Mouse (Mus musculus): ENCODE measurements at regions not wholly inside any gene's neighbourhood (a gene's known extent, or its start where the extent isn't known, plus 50 kb on each side); places are given as distances from the start of the nearest gene placed in this dataset.

- ATAC-seq (ENCODE audit: insufficient number of reproducible peaks, low FRiP score, low TSS enrichment, low read depth): no peak
- Histone ChIP-seq H3K9me3 (ENCODE audit: control insufficient read depth, low read length) (no peaks in the 10 kb centered on the region), H3K36me3 (ENCODE audit: control insufficient read depth, insufficient read depth, low read length) (no peaks in the 10 kb centered on the region), H3K4me3 (ENCODE audit: low read depth, low read length) (no peak overlapping the region), H3K9ac (ENCODE audit: low read length) (no peak overlapping the region), H3K27me3 (ENCODE audit: control insufficient read depth, insufficient read depth, low read length) (no peaks in the 10 kb centered on the region), H3K4me1 (ENCODE audit: control insufficient read depth, insufficient read depth, low read length) (no peaks in the 10 kb centered on the region), H3K4me2 (ENCODE audit: low read depth, severe bottlenecking) (no peak overlapping the region), H3K27ac (replicated peaks; ENCODE audit: low read depth, low read length) (no peak overlapping the region)
- no peak for DNase-seq (ENCODE audit: low spot score)
- WGBS: 65% methylated on average over 2 of the region's 2 CpGs
Measured at GRCm38 (mm10) chr5:39049141-39049540, 172.5 kb upstream of the Clnk start.

- Histone ChIP-seq H3K9me3 (ENCODE audit: control insufficient read depth, low read length) (no peaks in the 10 kb centered on the region), H3K36me3 (ENCODE audit: control insufficient read depth, insufficient read depth, low read length) (no peaks in the 10 kb centered on the region), H3K27me3 (ENCODE audit: control insufficient read depth, insufficient read depth, low read length) (no peaks in the 10 kb centered on the region), H3K4me3 (ENCODE audit: low read depth, low read length) (no peak overlapping the region), H3K27ac (replicated peaks; ENCODE audit: low read depth, low read length) (no peak overlapping the region), H3K4me2 (ENCODE audit: low read depth, severe bottlenecking) (no peak overlapping the region), H3K4me1 (ENCODE audit: control insufficient read depth, insufficient read depth, low read length) (no peaks in the 10 kb centered on the region), H3K9ac (ENCODE audit: low read length) (no peak overlapping the region)
- ATAC-seq (ENCODE audit: insufficient number of reproducible peaks, low FRiP score, low TSS enrichment, low read depth) (no peak), DNase-seq (ENCODE audit: low spot score) (no peak)
- WGBS: 90% methylated on average over 2 of the region's 2 CpGs
Measured at GRCm38 (mm10) chr5:39040467-39040866, 163.9 kb upstream of the Clnk start.

- no peaks in the 10 kb centered on the region for H3K36me3 ChIP-seq (ENCODE audit: control insufficient read depth, insufficient read depth, low read length)
- no peaks in the 10 kb centered on the region for H3K4me1 ChIP-seq (ENCODE audit: control insufficient read depth, insufficient read depth, low read length)
- H3K4me3 ChIP-seq (ENCODE audit: low read depth, low read length): no peak overlapping the region
- no peak for DNase-seq (ENCODE audit: low spot score)
- ATAC-seq (ENCODE audit: insufficient number of reproducible peaks, low FRiP score, low TSS enrichment, low read depth): no peak
- 90% methylated on average over 4 of the region's 4 CpGs for WGBS
- no peaks in the 10 kb centered on the region for H3K9me3 ChIP-seq (ENCODE audit: control insufficient read depth, low read length)
- H3K4me2 ChIP-seq (ENCODE audit: low read depth, severe bottlenecking): no peak overlapping the region
- no peak overlapping the region for H3K9ac ChIP-seq (ENCODE audit: low read length)
- H3K27ac ChIP-seq (replicated peaks; ENCODE audit: low read depth, low read length): no peak overlapping the region
- no peaks in the 10 kb centered on the region for H3K27me3 ChIP-seq (ENCODE audit: control insufficient read depth, insufficient read depth, low read length)
Measured at GRCm38 (mm10) chr5:39023241-39023640, 146.6 kb upstream of the Clnk start.

GRCm38 (mm10) chr5:39000643-39001042 lies 124.0 kb upstream of the Clnk start:
- ATAC-seq (ENCODE audit: insufficient number of reproducible peaks, low FRiP score, low TSS enrichment, low read depth): no peak
- Histone ChIP-seq H3K27ac (replicated peaks; ENCODE audit: low read depth, low read length) (no peak overlapping the region), H3K9me3 (ENCODE audit: control insufficient read depth, low read length) (no peaks in the 10 kb centered on the region), H3K4me2 (ENCODE audit: low read depth, severe bottlenecking) (no peak overlapping the region), H3K4me1 (ENCODE audit: control insufficient read depth, insufficient read depth, low read length) (no peaks in the 10 kb centered on the region), H3K36me3 (ENCODE audit: control insufficient read depth, insufficient read depth, low read length) (no peaks in the 10 kb centered on the region), H3K4me3 (ENCODE audit: low read depth, low read length) (no peak overlapping the region), H3K27me3 (ENCODE audit: control insufficient read depth, insufficient read depth, low read length) (no peaks in the 10 kb centered on the region), H3K9ac (ENCODE audit: low read length) (no peak overlapping the region)
- WGBS: 84% methylated on average over 4 of the region's 4 CpGs
- no peak for DNase-seq (ENCODE audit: low spot score)

- no peak overlapping the region for H3K27ac ChIP-seq (replicated peaks; ENCODE audit: low read depth, low read length)
- H3K4me3 ChIP-seq (ENCODE audit: low read depth, low read length): no peak overlapping the region
- H3K9ac ChIP-seq (ENCODE audit: low read length): no peak overlapping the region
- H3K27me3 ChIP-seq (ENCODE audit: control insufficient read depth, insufficient read depth, low read length): no peaks in the 10 kb centered on the region
- ATAC-seq (ENCODE audit: insufficient number of reproducible peaks, low FRiP score, low TSS enrichment, low read depth) (no peak), DNase-seq (ENCODE audit: low spot score) (no peak)
- 22% methylated on average over 2 of the region's 2 CpGs for WGBS
- H3K9me3 ChIP-seq (ENCODE audit: control insufficient read depth, low read length): no peaks in the 10 kb centered on the region
- H3K36me3 ChIP-seq (ENCODE audit: control insufficient read depth, insufficient read depth, low read length): no peaks in the 10 kb centered on the region
- no peaks in the 10 kb centered on the region for H3K4me1 ChIP-seq (ENCODE audit: control insufficient read depth, insufficient read depth, low read length)
- no peak overlapping the region for H3K4me2 ChIP-seq (ENCODE audit: low read depth, severe bottlenecking)
Measured at GRCm38 (mm10) chr5:38999700-39000099, 123.1 kb upstream of the Clnk start.

- H3K9me3 ChIP-seq (ENCODE audit: control insufficient read depth, low read length): no peaks in the 10 kb centered on the region
- no peaks in the 10 kb centered on the region for H3K27me3 ChIP-seq (ENCODE audit: control insufficient read depth, insufficient read depth, low read length)
- no peak overlapping the region for H3K9ac ChIP-seq (ENCODE audit: low read length)
- H3K4me1 ChIP-seq (ENCODE audit: control insufficient read depth, insufficient read depth, low read length): no peaks in the 10 kb centered on the region
- no peak overlapping the region for H3K4me2 ChIP-seq (ENCODE audit: low read depth, severe bottlenecking)
- ATAC-seq (ENCODE audit: insufficient number of reproducible peaks, low FRiP score, low TSS enrichment, low read depth) (no peak), DNase-seq (ENCODE audit: low spot score) (no peak)
- WGBS: 82% methylated on average over 6 of the region's 6 CpGs
- H3K27ac ChIP-seq (replicated peaks; ENCODE audit: low read depth, low read length): no peak overlapping the region
- H3K36me3 ChIP-seq (ENCODE audit: control insufficient read depth, insufficient read depth, low read length): no peaks in the 10 kb centered on the region
- H3K4me3 ChIP-seq (ENCODE audit: low read depth, low read length): no peak overlapping the region
Measured at GRCm38 (mm10) chr5:38972397-38973159, 96.0 kb upstream of the Clnk start.

- DNase-seq (ENCODE audit: low spot score) (no peak), ATAC-seq (ENCODE audit: insufficient number of reproducible peaks, low FRiP score, low TSS enrichment, low read depth) (no peak)
- 91% methylated on average over 4 of the region's 4 CpGs for WGBS
- Histone ChIP-seq H3K9me3 (ENCODE audit: control insufficient read depth, low read length) (no peaks in the 10 kb centered on the region), H3K27me3 (ENCODE audit: control insufficient read depth, insufficient read depth, low read length) (no peaks in the 10 kb centered on the region), H3K27ac (replicated peaks; ENCODE audit: low read depth, low read length) (no peak overlapping the region), H3K4me2 (ENCODE audit: low read depth, severe bottlenecking) (no peak overlapping the region), H3K4me3 (ENCODE audit: low read depth, low read length) (no peak overlapping the region), H3K9ac (ENCODE audit: low read length) (no peak overlapping the region), H3K4me1 (ENCODE audit: control insufficient read depth, insufficient read depth, low read length) (no peaks in the 10 kb centered on the region), H3K36me3 (ENCODE audit: control insufficient read depth, insufficient read depth, low read length) (no peaks in the 10 kb centered on the region)
Measured at GRCm38 (mm10) chr5:38970497-38970896, 93.9 kb upstream of the Clnk start.

GRCm38 (mm10) chr5:38967010-38967409 lies 90.4 kb upstream of the Clnk start:
- 48% methylated on average over 1 of the region's 1 CpGs for WGBS
- Histone ChIP-seq H3K27ac (replicated peaks; ENCODE audit: low read depth, low read length) (no peak overlapping the region), H3K9ac (ENCODE audit: low read length) (no peak overlapping the region), H3K9me3 (ENCODE audit: control insufficient read depth, low read length) (no peaks in the 10 kb centered on the region), H3K4me2 (ENCODE audit: low read depth, severe bottlenecking) (no peak overlapping the region), H3K36me3 (ENCODE audit: control insufficient read depth, insufficient read depth, low read length) (no peaks in the 10 kb centered on the region), H3K4me1 (ENCODE audit: control insufficient read depth, insufficient read depth, low read length) (no peaks in the 10 kb centered on the region), H3K27me3 (ENCODE audit: control insufficient read depth, insufficient read depth, low read length) (no peaks in the 10 kb centered on the region), H3K4me3 (ENCODE audit: low read depth, low read length) (no peak overlapping the region)
- no peak for DNase-seq (ENCODE audit: low spot score)
- no peak for ATAC-seq (ENCODE audit: insufficient number of reproducible peaks, low FRiP score, low TSS enrichment, low read depth)

GRCm38 (mm10) chr5:38964445-38964844 lies 87.8 kb upstream of the Clnk start:
- H3K9me3 ChIP-seq (ENCODE audit: control insufficient read depth, low read length): no peaks in the 10 kb centered on the region
- H3K4me2 ChIP-seq (ENCODE audit: low read depth, severe bottlenecking): no peak overlapping the region
- no peaks in the 10 kb centered on the region for H3K4me1 ChIP-seq (ENCODE audit: control insufficient read depth, insufficient read depth, low read length)
- H3K27me3 ChIP-seq (ENCODE audit: control insufficient read depth, insufficient read depth, low read length): no peaks in the 10 kb centered on the region
- no peak for ATAC-seq (ENCODE audit: insufficient number of reproducible peaks, low FRiP score, low TSS enrichment, low read depth)
- no peak for DNase-seq (ENCODE audit: low spot score)
- no peak overlapping the region for H3K27ac ChIP-seq (replicated peaks; ENCODE audit: low read depth, low read length)
- no peak overlapping the region for H3K4me3 ChIP-seq (ENCODE audit: low read depth, low read length)
- H3K9ac ChIP-seq (ENCODE audit: low read length): no peak overlapping the region
- no peaks in the 10 kb centered on the region for H3K36me3 ChIP-seq (ENCODE audit: control insufficient read depth, insufficient read depth, low read length)
